Mouse (Mus musculus) kidney, postnatal 4 days (tissue): Measurements from ENCODE around the gene Ccnd1.
"Not testable (repeated sequence)": the region's sequence is repeated elsewhere in the genome, so short reads cannot be mapped to it uniquely, and the experiment has no call there.

Experiments used
- DNase-seq, 2 experiments: peaks; one replicate each; pipeline ENCODE4 v3.0.0; 2021; ENCODE audit warnings: mixed read lengths in 2 of 2

Ccnd1 gene

DNA sequence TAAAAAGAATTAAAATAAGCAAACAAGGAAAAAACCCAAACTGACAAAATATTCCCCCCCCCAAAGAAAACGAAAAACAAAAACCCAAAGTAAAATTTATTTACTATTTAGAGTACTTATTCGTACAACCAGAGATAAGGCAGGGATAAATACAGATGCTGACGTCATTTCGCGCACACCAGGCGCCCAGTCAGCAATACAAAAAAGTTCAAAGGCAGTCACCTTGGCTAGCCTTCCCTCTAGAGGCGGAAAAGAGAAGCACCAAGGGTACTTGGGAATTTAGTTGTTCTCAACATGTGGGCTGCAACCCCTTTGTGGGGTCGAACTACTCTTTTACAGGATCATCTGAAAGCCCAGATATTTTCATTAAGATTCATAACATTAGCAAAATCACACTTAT, 31.9 kb downstream of the Ccnd1 start:
- no peak for DNase-seq

- peak; percentile 83 to 85 for DNase-seq
These were observed 32.9 kb downstream of the Ccnd1 start for GRCm38 (mm10) chr7:144906708-144907397.

- DNase-seq, result not testable (repeated sequence)
These were observed 34.2 kb downstream of the Ccnd1 start for GRCm38 (mm10) chr7:144905514-144905913.

GRCm38 (mm10) chr7:144898506-144898905, 41.2 kb downstream of the Ccnd1 start:
- DNase-seq, result no peak

DNA sequence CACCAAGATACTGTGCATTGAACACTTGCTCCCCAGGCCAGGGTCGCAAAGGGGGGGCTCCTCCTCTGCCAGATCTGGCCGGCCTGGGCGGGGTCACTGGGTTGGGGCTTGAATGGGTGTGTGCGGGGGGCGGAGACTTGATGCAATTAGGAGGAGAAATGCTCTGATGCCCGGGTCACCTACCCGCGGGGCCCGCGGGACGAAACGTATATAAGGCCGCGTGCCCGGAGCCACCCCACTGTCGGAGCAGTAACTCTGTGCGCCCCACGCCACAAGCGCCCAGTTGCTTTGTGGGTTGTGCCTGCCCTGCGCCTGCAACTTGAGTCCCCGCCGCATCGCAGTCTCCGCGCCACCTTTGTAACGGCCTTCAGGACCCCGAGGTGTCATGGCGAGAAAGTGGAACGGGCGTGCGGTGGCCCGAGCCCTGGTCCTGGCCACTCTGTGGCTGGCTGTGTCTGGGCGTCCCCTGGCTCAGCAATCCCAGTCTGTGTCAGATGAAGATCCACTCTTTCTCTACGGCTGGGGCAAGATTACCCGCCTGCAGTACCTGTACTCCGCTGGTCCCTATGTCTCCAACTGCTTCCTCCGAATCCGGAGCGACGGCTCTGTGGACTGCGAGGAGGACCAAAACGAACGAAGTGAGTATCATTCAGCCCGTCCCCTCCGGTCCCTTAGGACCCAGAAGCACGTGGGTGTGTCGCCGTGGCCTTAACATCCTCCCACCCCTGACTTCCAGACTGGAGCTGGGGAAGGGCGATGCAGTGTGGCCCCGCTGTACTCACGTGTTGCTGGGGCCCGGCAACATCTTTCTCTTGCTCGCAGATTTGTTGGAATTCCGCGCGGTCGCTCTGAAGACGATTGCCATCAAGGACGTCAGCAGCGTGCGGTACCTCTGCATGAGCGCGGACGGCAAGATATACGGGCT, 43.2 kb downstream of the Ccnd1 start, which contains the start of gene Fgf15:
Gene Fgf15, plus strand, starts transcription at position 238 of the 925 bp plus-strand sequence.
- DNase-seq, result peak; percentile 24 to 45

DNA sequence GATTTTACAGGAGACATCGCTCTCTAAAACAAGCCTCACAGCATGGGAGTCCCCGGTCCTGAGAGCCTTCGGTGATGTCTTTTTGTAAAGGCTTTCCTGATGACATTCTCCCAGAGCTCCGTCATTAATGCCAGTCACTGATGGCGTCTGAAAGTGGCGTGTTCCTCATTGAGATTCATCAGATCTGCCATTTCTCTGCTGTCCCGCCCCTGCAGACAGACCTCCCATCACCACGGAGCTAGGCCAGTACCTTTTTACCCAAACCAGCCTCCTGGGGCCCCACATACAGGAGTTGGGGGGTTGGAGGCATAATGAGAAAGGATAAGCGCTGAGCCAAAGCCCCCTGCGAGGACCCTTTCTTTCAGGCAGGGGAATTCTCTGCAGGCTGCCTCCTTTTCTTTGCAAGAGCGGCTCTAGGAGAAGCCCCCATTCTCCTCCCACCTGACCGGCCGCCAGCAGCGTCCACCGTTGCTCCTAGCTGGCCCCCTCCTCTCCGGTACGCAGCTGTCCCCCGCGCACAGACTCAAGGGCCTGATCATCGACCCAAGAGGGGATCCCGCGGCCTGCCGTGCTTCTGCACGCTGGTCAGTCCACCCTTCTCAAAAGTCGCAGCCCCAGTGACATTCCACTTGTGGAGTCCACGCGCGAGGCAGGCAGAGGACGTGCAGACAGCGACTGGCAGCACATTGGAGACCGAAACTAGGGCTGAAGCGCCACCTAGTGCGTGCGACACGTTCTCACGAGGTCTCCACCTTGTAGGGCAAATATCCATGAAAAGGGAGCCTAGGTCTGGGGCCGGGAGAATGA, 44.2 kb downstream of the Ccnd1 start:
- peak; percentile 86 to 90 for DNase-seq

DNA sequence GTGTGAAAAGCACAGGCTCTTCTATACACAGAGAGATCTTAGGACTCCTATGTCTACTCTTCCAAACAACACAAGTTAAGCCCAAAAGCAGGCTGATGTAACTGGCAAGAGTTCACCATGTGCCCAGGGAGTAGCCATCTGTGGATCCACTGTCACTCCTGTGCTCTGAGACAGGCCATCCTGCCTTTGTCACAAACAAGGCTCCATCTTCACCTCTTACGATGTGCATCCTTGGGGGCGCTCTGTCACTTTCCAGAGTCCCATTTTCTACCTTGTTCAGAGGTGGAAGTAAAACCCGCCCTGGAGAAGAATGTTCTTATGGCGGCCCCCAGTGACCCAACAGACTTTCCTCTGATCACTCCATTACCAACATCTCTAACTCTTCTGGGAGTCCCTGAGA, 45.0 kb downstream of the Ccnd1 start:
- DNase-seq, result no peak

GRCm38 (mm10) chr7:144894191-144894590, 45.5 kb downstream of the Ccnd1 start:
- peak; percentile 72 to 74 for DNase-seq

GRCm38 (mm10) chr7:144892322-144892721, 47.4 kb downstream of the Ccnd1 start:
- peak in 1 of 2 experiments; percentile 6 for DNase-seq

DNA sequence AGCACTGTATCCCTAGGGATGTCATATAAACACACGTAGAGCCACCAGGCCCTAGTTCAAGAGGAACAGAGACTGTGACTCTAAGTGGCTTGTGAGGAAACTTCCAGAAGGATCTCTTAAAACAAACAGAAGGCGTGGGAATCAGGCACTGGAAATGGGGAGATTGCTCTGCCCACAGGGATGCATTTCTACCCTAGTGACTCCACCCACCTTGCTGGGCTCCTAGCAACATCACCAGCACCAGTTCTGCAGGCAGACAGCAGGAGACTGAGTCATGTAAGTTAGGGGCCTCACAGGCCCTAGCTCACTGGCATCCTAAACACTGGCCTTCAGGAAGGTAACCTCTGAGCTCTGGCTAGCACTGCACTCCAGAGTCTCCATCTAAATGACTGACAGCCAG, 47.9 kb downstream of the Ccnd1 start:
- no peak for DNase-seq

DNA sequence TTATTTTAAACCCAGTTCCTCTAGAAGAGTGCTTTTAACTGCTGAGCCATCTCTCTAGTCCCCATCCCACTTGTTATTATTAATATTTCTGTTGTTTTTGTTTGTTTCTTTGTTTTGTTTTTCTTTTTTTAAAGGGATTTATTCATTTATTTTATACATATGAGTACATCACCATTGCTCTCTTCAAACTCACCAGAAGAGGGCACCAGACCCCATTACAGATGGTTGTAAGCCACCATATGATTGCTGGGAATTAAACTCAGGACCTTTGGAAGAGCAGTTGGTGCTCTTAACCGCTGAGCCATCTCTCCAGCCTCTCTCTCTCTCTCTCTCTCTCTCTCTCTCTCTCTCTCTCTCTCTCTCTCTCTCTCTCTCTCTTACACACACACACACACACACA, 49.1 kb downstream of the Ccnd1 start:
- DNase-seq, result not testable (repeated sequence)

GRCm38 (mm10) chr7:144888564-144889299, 51.0 kb downstream of the Ccnd1 start:
- peak; percentile 21 to 32 for DNase-seq

- no peak for DNase-seq
These were observed 52.1 kb downstream of the Ccnd1 start for GRCm38 (mm10) chr7:144887672-144888071.

DNA sequence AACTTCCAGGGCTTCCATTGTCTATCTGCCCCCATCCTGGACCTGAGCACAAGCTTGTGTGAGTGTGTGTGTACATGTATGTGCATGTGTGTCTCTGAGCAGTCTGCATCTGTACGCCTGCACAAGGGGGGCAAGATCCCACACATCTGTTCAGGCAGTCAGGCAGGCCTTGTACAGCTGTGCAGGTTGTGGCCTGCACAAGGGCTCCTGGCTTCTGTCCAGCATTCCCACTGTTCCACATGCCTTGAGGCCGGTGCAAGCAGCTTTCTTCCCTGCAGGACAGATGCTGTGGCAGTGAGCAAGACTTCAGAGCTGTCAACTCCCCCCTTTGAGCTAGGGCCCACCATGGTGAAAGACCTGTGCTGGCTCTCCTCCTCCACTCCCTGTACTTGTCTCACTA, 56.6 kb downstream of the Ccnd1 start:
- DNase-seq, result peak in 1 of 2 experiments; percentile 28
